Mouse (Mus musculus) erythroblast, embryonic 14.5 days (primary cell): ENCODE data around the gene Dop1a. TPM values are rescaled to one million over a fixed set of nuclear protein-coding genes. Genes with fewer than 3 reads are reported as not detected.

ENCODE experiments used
- H3K27me3 ChIP-seq: 2 replicates; pipeline ENCODE4 v1.6.1; 2012; ENCODE audit warnings: inconsistent platforms; ENCODE audit not compliant: control insufficient read depth
- H3K36me3 ChIP-seq: 2 replicates; pipeline ENCODE4 v1.6.1; 2012; ENCODE audit warnings: mild to moderate bottlenecking, inconsistent platforms; ENCODE audit not compliant: control insufficient read depth
- H3K4me1 ChIP-seq: 2 replicates; pipeline ENCODE4 v1.6.1; 2012; ENCODE audit warnings: inconsistent platforms; ENCODE audit not compliant: control insufficient read depth
- H3K4me3 ChIP-seq: replicated peaks from 2 replicates; pipeline ENCODE3; 2012; ENCODE audit warnings: moderate library complexity, mild to moderate bottlenecking, inconsistent platforms
- H3K9me3 ChIP-seq: 2 replicates; pipeline ENCODE4 v1.6.1; 2012; ENCODE audit warnings: low read length, inconsistent platforms, mixed read lengths; ENCODE audit not compliant: control insufficient read depth
- GATA1 ChIP-seq: IDR thresholded peaks from 2 replicates; pipeline ENCODE4 v1.6.1; 2012; ENCODE audit warnings: low read length, inconsistent platforms, mixed read lengths
- TAL1 ChIP-seq: IDR thresholded peaks from 3 replicates; pipeline ENCODE4 v1.6.1; 2012; ENCODE audit warnings: low read length, inconsistent platforms, mixed read lengths
- polyA plus RNA-seq: library from polyadenylated mRNA; stranded (reverse); fragments of >175 nt; gene quantifications from 2 replicates; pipeline ENCODE4 v1.2.3, GENCODE M21; 2012

Dop1a gene
- polyA plus RNA-seq, 1 experiment = 0.15 TPM

GRCm38 (mm10) chr9:86570946-86571345 lies 104.0 kb downstream of the Dop1a start:
- peaks cover 8% of the 10 kb centered on the region for H3K36me3 ChIP-seq
- no peak for TF ChIP-seq TAL1
- no peak for TF ChIP-seq GATA1

GRCm38 (mm10) chr9:86571540-86572135 lies 104.7 kb downstream of the Dop1a start, which contains the start of the genes Pgm3 and Rwdd2a:
Gene Pgm3 (minus strand): TSS chr9:86571842.
Gene Rwdd2a (plus strand): TSS chr9:86571991.
- TF ChIP-seq TAL1 = no peak
- TF ChIP-seq GATA1 = no peak
- peaks cover 8% of the 10 kb centered on the region for H3K36me3 ChIP-seq
- peak within 1 kb of the TSS; percentile 87 for H3K4me3 ChIP-seq
- no peaks in the 10 kb centered on the region for H3K9me3 ChIP-seq
- H3K4me1 ChIP-seq = peaks cover 22% of the 10 kb centered on the region
- H3K27me3 ChIP-seq = no peaks in the 10 kb centered on the region

More at GRCm38 (mm10) chr9:86570946-86571345, 104.0 kb downstream of the Dop1a start:
- no peaks in the 10 kb centered on the region for H3K27me3 ChIP-seq
- H3K9me3 ChIP-seq = no peaks in the 10 kb centered on the region
- peaks cover 22% of the 10 kb centered on the region for H3K4me1 ChIP-seq
- H3K4me3 ChIP-seq = peak overlapping the region; percentile 87

- Histone ChIP-seq H3K4me3 (peak overlapping the region; percentile 87), H3K27me3 (no peaks in the 10 kb centered on the region), H3K9me3 (no peaks in the 10 kb centered on the region), H3K4me1 (peaks cover 22% of the 10 kb centered on the region), H3K36me3 (peaks cover 8% of the 10 kb centered on the region)
- TF ChIP-seq GATA1 (no peak), TAL1 (no peak)
These were observed 105.2 kb downstream of the Dop1a start for GRCm38 (mm10) chr9:86572196-86572595.

GRCm38 (mm10) chr9:86572636-86573291 lies 105.8 kb downstream of the Dop1a start:
- Histone ChIP-seq H3K4me1 (peaks cover 22% of the 10 kb centered on the region), H3K36me3 (peaks cover 8% of the 10 kb centered on the region), H3K9me3 (no peaks in the 10 kb centered on the region), H3K4me3 (peak overlapping the region; percentile 87), H3K27me3 (no peaks in the 10 kb centered on the region)
- TF ChIP-seq GATA1 (no peak), TAL1 (no peak)

- Histone ChIP-seq H3K36me3 (peaks cover 8% of the 10 kb centered on the region), H3K4me3 (no peak overlapping the region), H3K27me3 (no peaks in the 10 kb centered on the region), H3K4me1 (peaks cover 22% of the 10 kb centered on the region), H3K9me3 (no peaks in the 10 kb centered on the region)
- TF ChIP-seq TAL1 (no peak), GATA1 (no peak)
These were observed 106.8 kb downstream of the Dop1a start for GRCm38 (mm10) chr9:86573616-86574303.

GRCm38 (mm10) chr9:86575178-86575577 lies 108.2 kb downstream of the Dop1a start:
- Histone ChIP-seq H3K9me3 (no peaks in the 10 kb centered on the region), H3K36me3 (no peaks in the 10 kb centered on the region), H3K27me3 (no peaks in the 10 kb centered on the region), H3K4me3 (no peak overlapping the region), H3K4me1 (peaks cover 22% of the 10 kb centered on the region)
- TF ChIP-seq GATA1 (no peak), TAL1 (no peak)

- Histone ChIP-seq H3K27me3 (no peaks in the 10 kb centered on the region), H3K4me1 (no peaks in the 10 kb centered on the region; the same call in none of the 2 replicates), H3K4me3 (no peak overlapping the region), H3K9me3 (no peaks in the 10 kb centered on the region), H3K36me3 (no peaks in the 10 kb centered on the region)
- no peak for TF ChIP-seq TAL1
- no peak for TF ChIP-seq GATA1
These were observed 112.7 kb downstream of the Dop1a start for GRCm38 (mm10) chr9:86579657-86580056.

GRCm38 (mm10) chr9:86583740-86584139 lies 116.8 kb downstream of the Dop1a start:
- TF ChIP-seq TAL1 = no peak
- TF ChIP-seq GATA1 = no peak
- no peaks in the 10 kb centered on the region for H3K27me3 ChIP-seq
- no peaks in the 10 kb centered on the region for H3K36me3 ChIP-seq

GRCm38 (mm10) chr9:86587019-86587795 lies 120.3 kb downstream of the Dop1a start:
- no peak for TF ChIP-seq TAL1
- TF ChIP-seq GATA1 = no peak
- H3K9me3 ChIP-seq = 0 out of 2 replicates have a peak, but pooled peaks cover 5% of the 10 kb centered on the region
- H3K4me3 ChIP-seq = no peak overlapping the region
- peaks cover 4% of the 10 kb centered on the region for H3K4me1 ChIP-seq
- no peaks in the 10 kb centered on the region for H3K27me3 ChIP-seq
- H3K36me3 ChIP-seq = no peaks in the 10 kb centered on the region; the same call in 1 of the 2 replicates

More at GRCm38 (mm10) chr9:86583740-86584139, 116.8 kb downstream of the Dop1a start:
- Histone ChIP-seq H3K9me3 (no peaks in the 10 kb centered on the region), H3K4me1 (peaks cover 4% of the 10 kb centered on the region), H3K4me3 (no peak overlapping the region)
